Mouse (Mus musculus) C2C12 (cell line): ENCODE results near the gene Fam110c. TPM values are rescaled to one million over a fixed set of nuclear protein-coding genes. Genes with fewer than 3 reads are reported as not detected.
A peak's percentile ranks its signal among the peaks of the same experiment; 100 is the strongest.

Source experiments
- H3K27me3 ChIP-seq: one replicate; pipeline ENCODE4 v1.6.1; 2011; ENCODE audit not compliant: control insufficient read depth, insufficient read depth, insufficient read length
- H3K36me3 ChIP-seq: one replicate; pipeline ENCODE4 v1.6.1; 2011; ENCODE audit not compliant: control insufficient read depth, insufficient read depth
- H3K4me3 ChIP-seq: one replicate; pipeline ENCODE4 v1.5.1; 2011; ENCODE audit warnings: mild to moderate bottlenecking, control low read depth; ENCODE audit not compliant: poor library complexity, insufficient read depth, severe bottlenecking
- H3K79me2 ChIP-seq: one replicate; pipeline ENCODE4 v1.6.1; 2011; ENCODE audit not compliant: control insufficient read depth, insufficient read depth
- H3K79me3 ChIP-seq: one replicate; pipeline ENCODE4 v1.6.1; 2011; ENCODE audit warnings: low read depth, control low read depth
- H3ac ChIP-seq: one replicate; pipeline ENCODE3; 2011; ENCODE audit warnings: low read depth; ENCODE audit not compliant: control insufficient read depth, insufficient read length
- CEBPB ChIP-seq: IDR thresholded peaks from one replicate; pipeline ENCODE4 v1.6.1; 2011; ENCODE audit warnings: low read depth, mild to moderate bottlenecking, control low read depth, moderate library complexity
- CTCF ChIP-seq: IDR thresholded peaks from one replicate; pipeline ENCODE4 v1.5.1; 2011; ENCODE audit not compliant: control insufficient read depth, insufficient read depth, insufficient read length
- FOSL1 ChIP-seq: IDR thresholded peaks from one replicate; pipeline ENCODE4 v1.8.0; 2011; ENCODE audit warnings: mild to moderate bottlenecking, low read length; ENCODE audit not compliant: poor library complexity, insufficient read depth, severe bottlenecking
- MAX ChIP-seq: IDR thresholded peaks from one replicate; pipeline ENCODE4 v1.6.1; 2011; ENCODE audit warnings: mild to moderate bottlenecking, control low read depth
- MYOD1 ChIP-seq: IDR thresholded peaks from one replicate; pipeline ENCODE4 v1.6.1; 2011; ENCODE audit warnings: low read depth; ENCODE audit not compliant: control insufficient read depth, insufficient read length
- MYOG ChIP-seq: IDR thresholded peaks from one replicate; pipeline ENCODE4 v1.6.1; 2011; ENCODE audit not compliant: control insufficient read depth, insufficient read length; ENCODE audit errors: extremely low read depth
- USF1 ChIP-seq: IDR thresholded peaks from one replicate; pipeline ENCODE4 v1.6.1; 2011; ENCODE audit warnings: low read depth, mild to moderate bottlenecking, control low read depth, moderate library complexity
- polyA plus RNA-seq: library from polyadenylated mRNA; unstranded; fragments of >200 nt; fragmentation: generic; extraction: Trizol; gene quantifications from one replicate; pipeline ENCODE4 v1.2.1, GENCODE M21; 2012; ENCODE audit warnings: missing spikeins

The Fam110c gene
- polyA plus RNA-seq, 1 experiment = 0.90 TPM

DNA sequence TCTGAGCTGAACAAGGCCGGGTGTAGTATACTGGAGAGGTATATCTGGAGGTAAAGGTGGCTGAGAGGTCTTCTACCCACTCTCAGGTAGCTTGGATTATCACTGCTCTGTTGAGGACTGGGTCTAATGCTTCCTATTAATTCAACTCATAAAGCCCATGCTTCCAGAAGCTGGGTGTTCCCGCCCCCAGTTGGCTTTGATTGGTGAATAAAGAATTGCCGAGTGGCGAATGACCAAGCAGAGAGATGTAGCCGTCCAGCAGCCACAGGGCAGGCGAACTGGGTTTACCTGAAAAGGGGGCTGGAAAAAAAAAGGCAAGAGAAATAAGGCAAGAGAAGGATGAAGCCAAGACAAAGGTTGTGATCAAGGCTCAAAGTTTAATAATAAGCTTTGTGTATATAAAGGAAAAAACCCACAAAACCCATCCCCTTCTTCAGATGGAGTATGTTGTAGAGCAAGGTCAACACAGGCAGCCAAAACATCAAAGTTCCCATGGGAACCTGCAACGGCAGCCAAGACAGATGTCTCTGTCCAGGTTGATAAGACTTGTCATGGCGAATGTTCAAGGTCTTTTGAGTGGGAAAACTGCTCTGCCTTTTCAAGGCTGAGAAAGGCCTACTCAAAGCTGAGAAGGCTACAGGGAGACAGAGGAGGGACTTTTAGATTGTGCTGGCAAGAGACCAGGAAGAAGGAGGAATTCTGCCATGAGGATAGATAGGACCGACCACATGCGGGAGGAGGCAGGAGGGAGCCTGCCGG is 17.4 kb downstream of the Fam110c start:
- Histone ChIP-seq H3K27me3 (no peaks in the 10 kb centered on the region), H3K4me3 (no peak overlapping the region), H3K79me3 (no peaks in the 10 kb centered on the region), H3K36me3 (no peaks in the 10 kb centered on the region), H3K79me2 (no peaks in the 10 kb centered on the region), H3ac (no peak overlapping the region)
- TF ChIP-seq MYOG (no peak), CEBPB (no peak), USF1 (no peak), MYOD1 (no peak), CTCF (no peak), MAX (no peak), FOSL1 (no peak)

- Histone ChIP-seq H3K79me2 (no peaks in the 10 kb centered on the region), H3K36me3 (no peaks in the 10 kb centered on the region), H3ac (no peak overlapping the region), H3K79me3 (no peaks in the 10 kb centered on the region), H3K4me3 (no peak overlapping the region), H3K27me3 (no peaks in the 10 kb centered on the region)
- TF ChIP-seq CTCF (no peak), MYOD1 (no peak), MYOG (no peak), CEBPB (no peak)
These were observed 18.8 kb downstream of the Fam110c start for GRCm38 (mm10) chr12:31092481-31092880.

- Histone ChIP-seq H3K36me3 (no peaks in the 10 kb centered on the region), H3K79me2 (no peaks in the 10 kb centered on the region), H3ac (no peak overlapping the region), H3K4me3 (no peak overlapping the region), H3K27me3 (no peaks in the 10 kb centered on the region), H3K79me3 (no peaks in the 10 kb centered on the region)
- TF ChIP-seq CEBPB = peak; percentile 76
- TF ChIP-seq MYOG = no peak
- no peak for TF ChIP-seq FOSL1
These were observed 23.5 kb downstream of the Fam110c start for GRCm38 (mm10) chr12:31097185-31097584.

DNA sequence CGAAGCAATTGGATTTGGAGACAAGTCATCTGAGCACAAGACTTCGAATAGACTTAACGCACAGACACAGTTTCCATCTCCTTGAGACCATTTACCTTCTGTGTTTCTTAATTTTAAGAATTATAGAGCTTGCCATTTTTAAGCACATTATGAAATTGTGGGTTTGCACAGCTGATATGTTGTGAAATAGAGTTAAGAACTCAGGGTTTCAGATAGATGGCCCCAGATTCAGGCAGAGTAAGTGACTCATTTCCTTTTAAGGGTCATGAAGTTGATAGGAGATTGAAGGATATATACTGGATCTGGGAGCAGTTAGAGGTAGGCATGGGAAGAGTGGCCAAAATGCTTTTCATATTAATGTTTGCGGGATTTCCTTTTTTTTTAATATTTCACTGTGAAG is 27.5 kb downstream of the Fam110c start:
- no peaks in the 10 kb centered on the region for H3K36me3 ChIP-seq
- H3K27me3 ChIP-seq = no peaks in the 10 kb centered on the region
- no peak overlapping the region for H3ac ChIP-seq
- TF ChIP-seq USF1 (no peak), FOSL1 (no peak), MAX (no peak), CEBPB (no peak), MYOG (no peak), CTCF (no peak), MYOD1 (no peak)
- H3K79me2 ChIP-seq = no peaks in the 10 kb centered on the region
- no peaks in the 10 kb centered on the region for H3K79me3 ChIP-seq
- H3K4me3 ChIP-seq = no peak overlapping the region

DNA sequence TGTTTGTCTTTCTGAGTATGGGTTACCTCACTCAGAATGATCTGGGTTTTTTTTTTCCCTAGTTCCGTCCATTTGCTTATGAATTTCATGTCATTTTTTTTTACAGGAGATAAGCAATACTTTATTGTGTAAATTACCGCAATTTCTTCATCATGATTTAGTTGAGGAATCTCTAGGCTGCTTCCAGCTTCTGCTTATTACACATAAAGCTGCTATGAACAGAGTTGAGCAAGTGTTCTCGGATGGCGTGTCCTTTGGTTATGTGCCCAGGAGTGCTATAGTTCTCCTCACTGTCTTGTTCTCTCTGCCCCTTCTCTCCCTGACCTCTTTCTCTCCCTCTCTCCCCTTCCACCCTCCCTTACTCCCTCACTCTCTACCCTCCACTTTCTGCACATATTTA is 28.2 kb downstream of the Fam110c start:
- H3ac ChIP-seq = no peak overlapping the region
- H3K79me2 ChIP-seq = no peaks in the 10 kb centered on the region
- H3K79me3 ChIP-seq = no peaks in the 10 kb centered on the region
- no peak for TF ChIP-seq MYOG
- no peak for TF ChIP-seq MAX
- TF ChIP-seq CEBPB = no peak
- no peak for TF ChIP-seq FOSL1
- TF ChIP-seq USF1 = no peak
- TF ChIP-seq CTCF = no peak
- TF ChIP-seq MYOD1 = no peak
- no peaks in the 10 kb centered on the region for H3K36me3 ChIP-seq
- H3K27me3 ChIP-seq = no peaks in the 10 kb centered on the region
- H3K4me3 ChIP-seq = no peak overlapping the region

DNA sequence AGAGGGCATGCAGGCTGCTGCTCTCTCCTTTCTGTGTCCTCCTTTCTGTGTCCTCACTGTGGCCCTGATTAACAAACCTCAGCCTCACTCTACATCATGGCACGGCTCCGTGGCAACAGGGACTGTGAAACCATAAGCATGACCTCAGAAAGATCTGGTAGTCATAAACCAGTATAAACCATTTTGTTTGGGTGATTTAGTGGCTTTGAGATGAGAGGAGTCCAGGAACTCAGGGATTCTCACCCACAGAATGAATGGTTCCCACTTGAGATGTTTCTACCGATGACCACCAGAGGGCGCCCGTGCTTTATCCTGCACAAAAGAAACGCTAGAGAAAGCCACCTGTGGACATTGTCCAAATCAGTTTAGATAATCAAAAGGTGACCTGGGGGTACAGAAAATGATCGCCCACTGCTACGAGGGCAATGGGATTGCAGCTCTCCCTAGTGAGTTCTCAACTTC is 42.4 kb downstream of the Fam110c start:
- Histone ChIP-seq H3K4me3 (no peak overlapping the region), H3K79me3 (no peaks in the 10 kb centered on the region), H3K27me3 (no peaks in the 10 kb centered on the region), H3K79me2 (no peaks in the 10 kb centered on the region), H3K36me3 (no peaks in the 10 kb centered on the region), H3ac (no peak overlapping the region)
- no peak for TF ChIP-seq CEBPB
- TF ChIP-seq CTCF = peak; percentile 15
